32 mouse cellular contexts compared by ENCODE assay signal in genomic region chr11:59085200-59085599, GRCm38 (mm10). TPM values are rescaled to one million over a fixed set of nuclear protein-coding genes. Genes with fewer than 3 reads are reported as not detected.
"Had no signal": no experiment of that assay in that cellular context is flagged by ENCODE, and none has a peak within 500 bp of the region (broad histone marks: within the 10 kb centered on the region; RNA-seq: fewer than 3 reads in every experiment).

No protein-coding gene starts in this region.

- H3K4me2 ChIP-seq: limb, embryonic 12.5 days; limb, embryonic 13.5 days; limb, embryonic 15.5 days; liver, embryonic 11.5 days; liver, embryonic 12.5 days; liver, embryonic 13.5 days; liver, embryonic 15.5 days; lung, embryonic 14.5 days; lung, embryonic 15.5 days; midbrain, embryonic 11.5 days; midbrain, embryonic 12.5 days; midbrain, embryonic 13.5 days; midbrain, embryonic 15.5 days had no signal

- H3K27me3 ChIP-seq: limb, embryonic 12.5 days; limb, embryonic 13.5 days; limb, embryonic 15.5 days; liver, embryonic 12.5 days; liver, embryonic 13.5 days; liver, embryonic 15.5 days; lung, embryonic 15.5 days; midbrain, embryonic 12.5 days; midbrain, embryonic 13.5 days; midbrain, embryonic 15.5 days had no signal

- DNase-seq: left cerebral cortex, postnatal 4 days; liver; liver, embryonic 13.5 days; liver, postnatal 0 days; lung, adult 18-20 months; lung, adult 2 months; lung, embryonic 14.5 days; lung, postnatal 10 days; lung, postnatal 14 days; lung, postnatal 36 days; lung, postnatal 4 days; midbrain, embryonic 14.5 days had no signal

- H3K27ac ChIP-seq: limb, embryonic 10.5 days; limb, embryonic 12.5 days; limb, embryonic 13.5 days; limb, embryonic 15.5 days; liver, embryonic 12.5 days; liver, embryonic 13.5 days; liver, embryonic 14.5 days; liver, embryonic 15.5 days; lung, embryonic 15.5 days; macrophage; midbrain, embryonic 10.5 days; midbrain, embryonic 12.5 days; midbrain, embryonic 13.5 days; midbrain, embryonic 15.5 days had no signal

- ATAC-seq: liver, embryonic 12.5 days; liver, postnatal 0 days; lung, postnatal 0 days; midbrain, embryonic 13.5 days; midbrain, embryonic 15.5 days; midbrain, embryonic 16.5 days had no signal

- H3K9me3 ChIP-seq: limb, embryonic 10.5 days; limb, embryonic 12.5 days; limb, embryonic 13.5 days; limb, embryonic 15.5 days; liver, embryonic 12.5 days; liver, embryonic 13.5 days; liver, embryonic 15.5 days; lung, embryonic 15.5 days; midbrain, embryonic 10.5 days; midbrain, embryonic 12.5 days; midbrain, embryonic 13.5 days; midbrain, embryonic 15.5 days had no signal

- H3K4me1 ChIP-seq: limb, embryonic 10.5 days; limb, embryonic 12.5 days; limb, embryonic 13.5 days; limb, embryonic 15.5 days; liver, embryonic 13.5 days; liver, embryonic 15.5 days; lung, embryonic 15.5 days; midbrain, embryonic 10.5 days; midbrain, embryonic 12.5 days; midbrain, embryonic 13.5 days; midbrain, embryonic 15.5 days had no signal

- H3K36me3 ChIP-seq: limb, embryonic 10.5 days; limb, embryonic 12.5 days; limb, embryonic 13.5 days; limb, embryonic 15.5 days; liver, embryonic 12.5 days; liver, embryonic 13.5 days; liver, embryonic 15.5 days; lung, embryonic 15.5 days; midbrain, embryonic 10.5 days; midbrain, embryonic 12.5 days; midbrain, embryonic 13.5 days; midbrain, embryonic 15.5 days had no signal

- H3K9ac ChIP-seq: limb, embryonic 12.5 days; limb, embryonic 13.5 days; limb, embryonic 15.5 days; liver, embryonic 12.5 days; liver, embryonic 13.5 days; liver, embryonic 14.5 days; liver, embryonic 15.5 days; liver, postnatal 0 days; lung, embryonic 14.5 days; lung, embryonic 15.5 days; midbrain, embryonic 12.5 days; midbrain, embryonic 13.5 days; midbrain, embryonic 15.5 days had no signal

- H3K4me3 ChIP-seq: limb, embryonic 10.5 days; limb, embryonic 12.5 days; limb, embryonic 13.5 days; limb, embryonic 15.5 days; liver, embryonic 12.5 days; liver, embryonic 13.5 days; liver, embryonic 15.5 days; lung, embryonic 15.5 days; megakaryocyte, embryonic 14.5 days; midbrain, embryonic 10.5 days; midbrain, embryonic 12.5 days; midbrain, embryonic 13.5 days; midbrain, embryonic 15.5 days; myocyte had no signal

RNA-seq across cellular contexts. Expression of gene Obscn, which starts 51.0 kb away (rescaled TPM):
- total RNA-seq: megakaryocyte, adult 5-6 weeks had no signal
